ENCODE assay signal across 9 mouse cellular contexts in the genomic region with DNA sequence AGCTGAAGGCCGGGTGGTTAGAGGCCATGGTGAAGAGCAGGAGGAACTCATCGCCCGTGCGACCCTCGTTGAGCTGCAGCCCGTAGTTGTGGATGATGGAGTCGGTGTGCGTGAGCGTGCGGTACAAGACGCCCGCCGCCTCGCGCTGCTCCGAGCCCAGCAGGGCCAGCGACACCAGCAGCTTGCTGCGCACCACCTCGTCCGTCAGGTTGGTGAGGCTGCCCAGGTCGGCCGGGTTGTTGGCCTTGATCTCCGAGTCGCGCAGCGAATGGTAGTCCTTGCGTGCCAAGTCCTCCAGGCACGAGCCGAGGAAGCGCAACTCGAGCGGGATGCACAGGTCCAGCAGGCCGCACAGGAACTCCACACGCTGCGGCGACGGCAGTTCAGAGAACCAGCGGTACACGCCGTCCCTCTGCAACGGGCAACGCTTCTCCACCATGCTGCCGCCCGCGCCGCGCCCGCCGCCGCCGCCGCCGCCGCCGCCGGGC. TPM values are rescaled to one million over a fixed set of nuclear protein-coding genes. Genes with fewer than 3 reads are reported as not detected.
A peak's percentile ranks its signal among the peaks of the same experiment; 100 is the strongest.
DNase-seq lines count a peak whose midpoint lies in the region; ATAC-seq and TF ChIP-seq lines count a peak whose summit lies in the region.
"Had no signal": no experiment of that assay in that cellular context is flagged by ENCODE, and none has a peak within 500 bp of the region (broad histone marks: within the 10 kb centered on the region; RNA-seq: fewer than 3 reads in every experiment).

No protein-coding gene starts in this region.

- peak; percentile 60 to 72 for DNase-seq in heart, adult 2 months
- no peak for DNase-seq in heart, postnatal 25 days (ENCODE audit: low spot score)
- peak; percentile 58 for DNase-seq in adrenal gland, adult 8-10 months
- no peak for DNase-seq in heart, postnatal 0 days (ENCODE audit: low spot score)
- peak; percentile 54 for DNase-seq in neural tube, embryonic 11.5 days (ENCODE audit: low spot score)
- DNase-seq in thymus, postnatal 4 days, result no peak

- H3K79me2 ChIP-seq in heart, adult 2 months (replicated peaks; ENCODE audit: control insufficient read depth, insufficient read depth, low read length), result peaks cover 14% of the 10 kb centered on the region

- 7% methylated on average over 56 of the region's 56 CpGs for WGBS in heart, adult 2 months
- under 1% methylated on average over 41 of the region's 56 CpGs for whole genome bisulfite sequencing in embryonic facial prominence, embryonic 12.5 days
- under 1% methylated on average over 42 of the region's 56 CpGs for whole genome bisulfite sequencing in heart, postnatal 0 days
- under 1% methylated on average over 56 of the region's 56 CpGs for WGBS in limb, embryonic 12.5 days
- under 1% methylated on average over 39 of the region's 56 CpGs for WGBS in neural tube, embryonic 11.5 days

- no peaks in the 10 kb centered on the region; the same call in 1 of the 2 replicates for H3K36me3 ChIP-seq in heart, adult 2 months (ENCODE audit: control insufficient read depth, insufficient read depth, low read length)
- H3K36me3 ChIP-seq in embryonic facial prominence, embryonic 12.5 days, result 0 out of 2 replicates have a peak, but pooled peaks cover 7% of the 10 kb centered on the region
- H3K36me3 ChIP-seq in heart, postnatal 0 days (replicated peaks; ENCODE audit: control insufficient read depth, insufficient read depth, low read length), result peaks cover 4% of the 10 kb centered on the region; the same call in 1 of the 2 replicates
- peaks cover 29% of the 10 kb centered on the region; the same call in 1 of the 2 replicates for H3K36me3 ChIP-seq in limb, embryonic 12.5 days
- no peaks in the 10 kb centered on the region for H3K36me3 ChIP-seq in neural tube, embryonic 11.5 days (ENCODE audit: control insufficient read depth, insufficient read depth, low read length)

- H3K9me3 ChIP-seq in embryonic facial prominence, embryonic 12.5 days, result no peaks in the 10 kb centered on the region
- no peaks in the 10 kb centered on the region for H3K9me3 ChIP-seq in heart, postnatal 0 days (replicated peaks; ENCODE audit: control insufficient read depth, low read length)
- H3K9me3 ChIP-seq in limb, embryonic 12.5 days, result no peaks in the 10 kb centered on the region
- no peaks in the 10 kb centered on the region for H3K9me3 ChIP-seq in neural tube, embryonic 11.5 days (ENCODE audit: control insufficient read depth, low read length)

- TF ChIP-seq CTCF in heart, adult 2 months (IDR thresholded peaks at IDR 0.05), result no peak
- TF ChIP-seq CTCF in heart, postnatal 0 days (IDR thresholded peaks at IDR 0.05; ENCODE audit: low read depth), result no peak

- ATAC-seq in embryonic facial prominence, embryonic 12.5 days (ENCODE audit: insufficient number of reproducible peaks, insufficient read depth, low FRiP score, low TSS enrichment), result no peak
- ATAC-seq in heart, postnatal 0 days (ENCODE audit: insufficient read depth, low read depth), result no peak
- no peak for ATAC-seq in limb, embryonic 12.5 days (ENCODE audit: insufficient number of reproducible peaks, insufficient read depth, low FRiP score, low TSS enrichment, low read depth)
- no peak for ATAC-seq in neural tube, embryonic 11.5 days (ENCODE audit: insufficient read depth, low FRiP score, low TSS enrichment)

- H3K4me2 ChIP-seq in embryonic facial prominence, embryonic 12.5 days (replicated peaks), result peak overlapping the region; percentile 98
- peak overlapping the region; percentile 99 for H3K4me2 ChIP-seq in heart, postnatal 0 days (ENCODE audit: low read depth, low read length)
- peak overlapping the region; percentile 100 for H3K4me2 ChIP-seq in limb, embryonic 12.5 days
- H3K4me2 ChIP-seq in neural tube, embryonic 11.5 days (ENCODE audit: low read depth), result peak overlapping the region; percentile 98

- H3K4me1 ChIP-seq in heart, adult 2 months (ENCODE audit: control insufficient read depth, insufficient read depth, low read length), result peaks cover 30% of the 10 kb centered on the region
- H3K4me1 ChIP-seq in embryonic facial prominence, embryonic 12.5 days, result peaks cover 46% of the 10 kb centered on the region
- H3K4me1 ChIP-seq in heart, postnatal 0 days (ENCODE audit: control insufficient read depth, insufficient read depth), result peaks cover 39% of the 10 kb centered on the region
- H3K4me1 ChIP-seq in limb, embryonic 12.5 days (replicated peaks), result peaks cover 44% of the 10 kb centered on the region
- H3K4me1 ChIP-seq in neural tube, embryonic 11.5 days (ENCODE audit: control insufficient read depth, insufficient read depth, low read length), result peaks cover 38% of the 10 kb centered on the region

- H3K4me3 ChIP-seq in heart, adult 2 months, result peak overlapping the region; percentile 77
- peak overlapping the region; percentile 87 for H3K4me3 ChIP-seq in embryonic facial prominence, embryonic 12.5 days
- peak overlapping the region; percentile 64 for H3K4me3 ChIP-seq in heart, postnatal 0 days (ENCODE audit: low read depth, low read length)
- peak overlapping the region; percentile 90 for H3K4me3 ChIP-seq in limb, embryonic 12.5 days (replicated peaks)
- H3K4me3 ChIP-seq in neural tube, embryonic 11.5 days (ENCODE audit: low read depth, low read length), result peak overlapping the region; percentile 90

- TF ChIP-seq POLR2A in heart, adult 2 months (IDR thresholded peaks at IDR 0.05; ENCODE audit: insufficient read depth, low read depth, low read length), result no peak

- intact Hi-C loops in heart, adult 2 months (cut with DNase I), result loop anchor here (2.0 kb wide), 1 partner anchor 15 kb away; no protein-coding TSS in a partner anchor
- intact Hi-C loops in heart, postnatal 25 days (cut with DNase I), result loop anchor here (2.0 kb wide), 1 partner anchor 47 kb away; no protein-coding TSS in a partner anchor

- H3K27me3 ChIP-seq in heart, adult 2 months (ENCODE audit: control insufficient read depth, insufficient read depth, low read length), result no peaks in the 10 kb centered on the region
- no peaks in the 10 kb centered on the region for H3K27me3 ChIP-seq in embryonic facial prominence, embryonic 12.5 days
- H3K27me3 ChIP-seq in heart, postnatal 0 days (ENCODE audit: control insufficient read depth, insufficient read depth, low read length), result no peaks in the 10 kb centered on the region
- H3K27me3 ChIP-seq in limb, embryonic 12.5 days, result no peaks in the 10 kb centered on the region
- no peaks in the 10 kb centered on the region for H3K27me3 ChIP-seq in neural tube, embryonic 11.5 days (ENCODE audit: control insufficient read depth, insufficient read depth, low read length)

- H3K9ac ChIP-seq in heart, adult 2 months (ENCODE audit: low read depth, low read length), result peak overlapping the region; percentile 97
- peak overlapping the region; percentile 80 for H3K9ac ChIP-seq in embryonic facial prominence, embryonic 12.5 days
- H3K9ac ChIP-seq in heart, postnatal 0 days (replicated peaks; ENCODE audit: low read depth, low read length), result peak overlapping the region; percentile 69
- peak overlapping the region; percentile 79 for H3K9ac ChIP-seq in limb, embryonic 12.5 days (replicated peaks)
- H3K9ac ChIP-seq in neural tube, embryonic 11.5 days (ENCODE audit: low read length), result peak overlapping the region; percentile 82

- TF ChIP-seq EP300 in heart, adult 2 months (IDR thresholded peaks at IDR 0.05; ENCODE audit: insufficient read depth, low read depth, low read length), result no peak
- no peak for TF ChIP-seq EP300 in heart, postnatal 0 days (IDR thresholded peaks at IDR 0.05; ENCODE audit: low read depth)

- peak overlapping the region; percentile 73 for H3K27ac ChIP-seq in heart, adult 2 months
- peak overlapping the region; percentile 50; the same call in 1 of the 2 replicates for H3K27ac ChIP-seq in embryonic facial prominence, embryonic 12.5 days
- H3K27ac ChIP-seq in heart, postnatal 0 days (ENCODE audit: low read depth), result peak overlapping the region; percentile 48
- H3K27ac ChIP-seq in limb, embryonic 12.5 days, result 0 out of 2 replicates have a peak overlapping the region, but pooled peaks have one; percentile 23
- 0 out of 2 replicates have a peak overlapping the region, but pooled peaks have one; percentile 20 for H3K27ac ChIP-seq in neural tube, embryonic 11.5 days (ENCODE audit: low read depth, low read length)

RNA-seq across cellular contexts. Expression of gene Zcchc14, which starts 0.8 kb away (rescaled TPM):
- 10 to 100 TPM; 28.5 to 30.0 TPM for total RNA-seq in heart, adult 2 months (2021)
- polyA plus RNA-seq in heart, adult 2 months (2012; rRNA removed), result 17.6 and 22.1 TPM in 2 replicates
- total RNA-seq in heart, postnatal 25 days (2021), result 10 to 100 TPM; 27.1 to 31.3 TPM
- 10 to 100 TPM; 38.8 to 62.5 (median 51.0) TPM for total RNA-seq in adrenal gland, adult 8-10 months (2022)
- 20.0 and 21.2 TPM in 2 replicates for polyA plus RNA-seq in embryonic facial prominence, embryonic 12.5 days (2016; fragmentation: Nextera tagmentation; extraction: Ambion mirVana)
- 18.1 and 20.4 TPM in 2 replicates for total RNA-seq in heart, postnatal 0 days (2014; rRNA removed; ENCODE audit: low replicate concordance)
- polyA plus RNA-seq in heart, postnatal 0 days (2015; fragmentation: Nextera tagmentation; extraction: Ambion mirVana), result 4.8 and 5.6 TPM in 2 replicates
- polyA plus RNA-seq in limb, embryonic 12.5 days (2016; fragmentation: Nextera tagmentation; extraction: Ambion mirVana), result 19.9 and 22.1 TPM in 2 replicates
- 21.3 and 23.3 TPM in 2 replicates for polyA plus RNA-seq in neural tube, embryonic 11.5 days (2014; fragmentation: Nextera tagmentation; extraction: Ambion mirVana)
- total RNA-seq: CH12.LX had no signal

Comparison
In these comparisons a context has a peak if more than half of its experiments do, and no peak if none do; other contexts are left out.
1. DNase-seq: peak in heart, adult 2 months (2 of 2), adrenal gland, adult 8-10 months (single experiment) and neural tube, embryonic 11.5 days (single experiment); none in heart, postnatal 25 days (single experiment), heart, postnatal 0 days (single experiment) and thymus, postnatal 4 days (single experiment).
2. H3K27ac ChIP-seq: peak in every context shown above with its lines; median percentile 73 in heart, adult 2 months; 50 in embryonic facial prominence, embryonic 12.5 days; 48 in heart, postnatal 0 days; 23 in limb, embryonic 12.5 days; 20 in neural tube, embryonic 11.5 days.
3. Peak in every context shown above with its lines, with median percentiles within 50 percentile points of each other: H3K4me3 ChIP-seq, H3K9ac ChIP-seq and H3K4me2 ChIP-seq.